Mouse (Mus musculus): Measurements from ENCODE around the gene Btbd9.

Btbd9 gene

DNA sequence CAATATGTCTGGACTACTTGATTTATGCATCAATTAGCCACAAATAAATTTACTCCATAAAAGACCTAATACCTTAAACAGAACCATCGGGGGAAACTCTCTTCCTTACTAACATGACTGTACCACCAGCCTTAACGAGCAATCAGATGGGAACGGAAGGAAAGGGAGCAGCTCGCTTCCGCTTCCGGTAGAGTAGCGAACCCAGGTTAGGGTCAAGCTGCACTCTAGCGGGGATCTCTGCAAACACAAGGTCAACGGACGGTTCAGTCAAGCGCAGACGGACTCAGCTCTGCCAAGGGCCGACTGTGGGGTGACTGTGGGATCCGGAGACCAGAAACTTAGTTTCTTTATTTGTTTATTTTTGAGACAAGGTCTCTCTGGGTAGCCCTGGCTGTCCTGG is 25.9 kb upstream of the Btbd9 start:
- DNase-seq (ENCODE audit: low spot score in 2 of 2): no peak

DNA sequence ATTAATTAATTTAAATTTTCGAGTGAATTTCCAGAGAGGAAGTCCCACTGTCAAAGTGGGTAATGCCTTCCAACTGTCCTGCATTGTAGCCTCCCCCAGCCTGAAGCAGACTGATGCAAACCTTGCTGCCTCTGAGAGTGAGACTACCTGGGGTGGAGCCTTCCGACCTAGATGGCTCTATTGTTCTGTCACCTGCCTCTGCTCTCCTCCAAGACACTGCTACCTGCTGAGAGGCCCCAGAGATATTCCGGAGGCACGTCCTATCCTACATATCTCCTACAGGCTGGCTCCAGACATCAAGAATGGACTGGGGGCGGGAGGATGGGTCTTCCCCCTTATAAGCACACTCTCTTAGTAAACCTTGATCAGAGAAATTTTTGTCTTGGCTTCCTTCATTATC is 22.0 kb upstream of the Btbd9 start:
- no peak for DNase-seq (ENCODE audit: low spot score in 2 of 2)

DNA sequence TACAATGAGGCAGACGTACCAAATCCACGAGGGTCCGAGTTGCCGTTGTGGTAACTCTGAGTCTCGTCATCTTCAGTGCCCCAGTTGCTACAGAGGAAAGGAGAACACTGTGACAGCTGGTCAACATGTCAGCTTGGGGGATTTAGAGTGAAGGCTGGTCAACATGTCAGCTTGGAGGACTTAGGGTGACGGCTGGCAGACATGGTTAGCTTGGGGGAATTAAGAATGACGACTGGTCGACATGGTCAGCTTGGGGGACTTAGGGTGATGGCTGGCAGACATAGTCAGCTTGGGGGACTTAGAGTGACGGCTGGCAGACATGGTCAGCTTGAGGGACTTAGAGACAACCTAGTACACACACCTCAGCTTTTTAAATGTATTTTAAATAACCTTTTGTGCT is 21.5 kb upstream of the Btbd9 start:
- no peak for DNase-seq (ENCODE audit: low spot score in 2 of 2)

DNA sequence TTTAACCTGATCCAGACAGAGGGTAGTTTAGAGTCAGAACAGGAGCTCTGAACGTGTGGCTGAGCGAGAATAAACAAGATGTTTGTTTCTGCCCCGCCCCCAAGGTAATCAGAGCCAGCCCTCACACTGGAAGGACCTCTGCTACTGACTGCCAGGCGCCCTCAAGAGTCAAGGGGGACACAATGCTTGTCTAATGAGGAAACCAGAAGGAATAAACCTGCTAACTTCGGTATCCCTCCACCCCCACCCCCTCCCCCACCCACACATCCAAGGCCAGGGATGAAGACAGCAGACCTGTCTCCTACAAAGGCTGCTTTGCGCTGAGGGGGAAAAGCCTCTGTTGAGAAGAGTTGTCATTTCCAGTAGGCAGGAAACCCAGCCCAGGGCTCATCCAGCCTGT is 18.6 kb upstream of the Btbd9 start:
- no peak for DNase-seq (ENCODE audit: low spot score in 2 of 2)

DNA sequence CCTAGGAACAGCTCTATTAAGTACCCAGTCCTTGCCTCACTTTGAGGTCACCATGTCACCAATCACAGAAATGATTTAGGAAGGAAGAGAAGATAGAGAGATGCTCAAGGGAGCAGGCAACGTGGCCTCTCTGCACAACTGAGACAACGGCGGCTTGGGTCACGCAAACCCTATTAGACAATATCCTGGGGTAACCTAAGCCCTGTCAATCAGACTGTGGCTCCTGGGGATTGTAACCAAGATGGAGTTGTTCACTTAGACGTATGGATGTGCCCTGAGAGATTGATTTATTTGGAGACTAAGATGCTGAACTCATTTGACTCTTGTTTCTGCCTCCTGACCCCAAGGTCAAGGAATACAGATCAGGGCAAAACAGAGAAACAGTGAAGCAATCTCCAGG is 18.1 kb upstream of the Btbd9 start:
- no peak for DNase-seq (ENCODE audit: low spot score in 2 of 2)

DNA sequence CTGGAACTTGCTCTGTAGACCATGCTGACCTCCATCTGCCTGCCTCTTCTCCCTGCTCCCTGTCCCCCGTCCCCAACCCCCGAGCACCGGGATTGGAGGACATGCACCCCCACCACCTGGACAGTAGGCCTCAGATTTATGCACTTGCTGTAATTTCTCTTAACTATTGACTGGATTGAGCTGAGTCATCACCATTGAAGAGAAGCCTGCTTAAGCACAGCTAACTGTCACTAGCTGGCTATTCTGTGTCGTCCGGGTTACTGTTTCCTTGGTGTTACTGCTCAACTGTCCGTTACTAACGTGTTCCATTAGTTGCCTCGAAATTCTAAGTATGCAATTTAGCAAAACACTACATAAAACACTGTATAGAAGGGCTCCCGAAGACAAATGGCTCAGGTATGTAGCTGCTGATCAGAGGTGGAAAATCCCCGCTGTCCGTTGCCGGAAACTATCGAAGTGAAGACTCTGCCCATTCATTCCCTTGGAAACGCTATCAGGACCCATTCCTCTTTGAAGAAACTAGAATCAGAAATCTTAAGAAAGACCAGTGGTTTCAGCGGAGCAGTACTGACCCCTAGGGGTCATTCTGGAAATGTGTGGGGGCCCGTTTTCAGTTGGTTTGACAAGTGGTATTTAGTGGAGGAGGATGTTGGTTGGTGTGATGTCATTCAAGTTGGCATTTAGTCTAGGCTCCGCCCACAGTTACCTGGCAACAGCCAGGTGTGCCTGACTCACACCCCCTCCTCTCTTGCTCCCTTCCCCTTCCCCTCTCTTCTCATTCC is 14.3 kb upstream of the Btbd9 start:
- DNase-seq (ENCODE audit: low spot score in 2 of 2): peak; percentile 54 to 72

DNA sequence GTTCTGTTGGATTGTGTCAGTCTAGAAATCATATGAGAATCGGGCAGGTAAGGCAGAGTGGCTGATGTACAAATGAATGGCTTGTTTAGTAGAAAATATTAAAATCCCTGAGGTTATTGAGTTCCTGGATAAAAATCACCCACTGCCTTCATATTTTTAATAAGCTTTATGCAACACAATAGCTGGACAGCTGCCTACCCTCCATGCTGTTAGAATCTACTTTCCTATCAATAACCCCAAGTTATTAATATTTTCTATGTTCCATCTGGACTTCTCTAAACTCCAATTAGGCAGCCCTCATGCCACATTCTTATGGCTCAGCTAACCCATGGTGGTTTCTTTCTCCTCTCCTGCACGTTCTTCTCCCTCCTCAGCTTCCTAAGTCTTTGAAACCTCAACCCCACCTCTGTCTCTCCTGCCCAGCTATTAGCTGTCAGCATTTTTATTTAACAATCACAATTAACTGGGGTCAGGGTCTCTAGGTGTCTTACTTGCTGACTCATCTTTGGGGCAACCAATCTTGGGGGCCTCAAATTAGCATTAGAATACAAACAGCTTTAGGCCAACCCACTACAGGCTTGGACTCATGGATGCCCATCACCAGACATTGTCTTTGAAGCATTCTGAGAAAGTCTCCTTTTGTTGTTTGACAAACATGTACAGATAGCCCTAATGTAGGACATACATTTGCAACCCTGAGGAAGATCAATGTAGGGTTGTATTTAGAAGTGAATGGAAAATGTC is 7.1 kb upstream of the Btbd9 start:
- no peak for DNase-seq (ENCODE audit: low spot score in 2 of 2)

DNA sequence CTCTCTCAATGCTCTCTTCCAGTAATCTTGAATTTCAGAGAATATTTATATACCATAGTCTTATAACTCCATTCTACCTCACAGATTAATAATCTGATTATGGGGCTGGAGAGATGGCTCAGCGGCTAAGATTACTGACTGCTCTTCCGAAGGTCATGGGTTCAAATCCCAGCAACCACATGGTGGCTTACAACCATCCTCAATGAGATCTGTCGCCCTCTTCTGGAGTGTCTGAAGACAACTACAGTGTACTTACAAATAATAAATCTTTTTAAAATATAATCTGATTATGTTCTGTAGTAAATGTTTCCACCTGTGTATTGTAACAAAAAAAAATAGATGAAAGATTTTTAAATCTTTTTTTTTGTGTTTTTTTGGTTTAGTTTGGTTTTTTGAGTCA is 6.0 kb upstream of the Btbd9 start:
- DNase-seq (ENCODE audit: low spot score in 2 of 2): no peak

DNA sequence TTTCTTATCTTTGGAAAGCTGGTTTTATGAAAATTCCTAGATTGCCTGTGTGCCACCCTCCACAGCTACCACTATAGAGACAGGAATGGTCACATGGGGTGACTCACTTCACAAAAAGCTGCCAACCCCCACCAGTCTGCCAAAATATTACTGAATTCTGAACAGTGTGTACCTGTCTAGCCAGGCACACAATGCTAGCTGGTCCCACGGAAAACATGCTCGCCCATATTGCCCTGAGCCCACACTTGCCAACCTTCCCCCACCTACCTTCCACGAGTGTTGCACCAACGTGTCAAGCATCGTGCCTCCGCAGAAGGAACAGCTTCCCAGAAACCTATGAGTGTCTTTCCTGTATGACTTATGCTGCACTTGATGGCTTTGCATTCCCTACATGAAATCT is 4.9 kb upstream of the Btbd9 start:
- no peak for DNase-seq (ENCODE audit: low spot score in 2 of 2)

DNA sequence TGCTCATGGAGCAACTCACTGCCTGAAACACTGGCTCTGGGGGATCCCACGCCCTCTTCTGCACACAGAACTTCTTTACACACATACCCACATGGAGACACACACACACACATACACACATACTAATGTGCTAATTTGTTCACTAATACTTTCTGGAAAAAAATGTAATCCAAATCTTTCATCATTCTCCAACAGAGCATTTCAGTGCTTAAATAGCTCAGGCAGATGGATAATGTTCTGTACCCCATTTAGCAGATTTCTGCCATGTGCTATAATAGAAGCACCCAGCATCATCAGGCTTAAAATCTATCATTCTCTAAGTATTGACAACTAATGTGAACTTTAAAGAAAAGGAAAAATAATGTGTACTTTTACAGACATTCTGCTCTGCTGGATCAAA is 4.5 kb upstream of the Btbd9 start:
- DNase-seq (ENCODE audit: low spot score in 2 of 2): no peak

DNA sequence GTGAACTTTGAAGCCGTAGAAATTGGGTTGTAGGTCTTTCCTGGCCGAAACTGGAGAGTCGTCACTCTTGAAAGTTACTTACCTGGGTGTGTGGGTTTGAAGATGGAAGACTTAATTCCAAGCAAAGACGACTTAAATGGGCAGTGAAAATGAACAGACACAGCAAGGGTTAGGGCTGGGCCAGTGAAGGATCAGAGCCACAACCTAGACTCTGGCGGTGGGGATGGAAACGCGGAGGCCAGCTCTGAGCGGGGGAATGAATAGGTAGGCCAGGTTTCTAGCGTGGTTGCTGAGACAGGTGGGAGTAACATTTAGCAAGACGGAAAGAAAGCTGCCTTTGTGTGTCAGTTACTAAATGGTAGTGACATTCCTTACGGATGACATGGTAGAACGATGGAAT is 658 bp upstream of the Btbd9 start:
- DNase-seq (ENCODE audit: low spot score in 2 of 2): peak in 1 of 2 experiments; percentile 22

DNA sequence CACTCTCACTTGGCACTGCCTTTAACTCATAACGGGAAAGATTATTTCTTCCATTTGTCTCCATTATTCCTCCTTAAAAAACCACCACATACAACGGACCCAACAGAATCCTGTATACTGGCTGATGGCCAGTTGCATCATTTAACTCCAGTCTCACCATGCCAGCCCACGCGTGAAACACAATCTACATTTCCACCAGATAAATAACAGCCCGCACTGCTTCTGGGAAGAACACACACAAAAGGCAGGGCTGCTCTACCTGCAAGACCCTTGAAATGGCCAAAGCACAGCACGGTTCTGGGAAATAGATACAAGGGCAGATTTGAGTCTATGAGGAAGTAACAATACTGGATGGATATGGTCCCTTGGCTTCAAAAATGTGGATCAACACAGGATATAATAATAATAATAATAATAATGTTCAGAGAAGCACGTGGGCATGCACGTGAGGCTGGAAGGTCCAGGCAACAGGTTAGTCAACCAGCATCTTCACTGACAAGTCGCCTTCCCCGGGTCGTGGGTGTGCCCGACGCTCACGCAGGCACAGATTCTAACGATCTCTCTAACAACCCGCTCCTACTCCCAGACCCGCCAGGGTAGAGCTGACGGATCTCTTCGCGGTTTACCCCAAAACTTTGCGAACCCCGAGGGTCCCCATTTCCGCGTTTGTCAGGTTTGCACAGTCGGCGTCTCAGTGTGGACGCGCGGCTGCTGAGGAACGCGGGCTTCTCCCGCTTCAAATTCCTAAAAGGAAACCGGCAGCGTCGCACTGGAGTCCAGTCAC is 975 bp downstream of the Btbd9 start:
- no peak for DNase-seq (ENCODE audit: low spot score in 2 of 2)

DNA sequence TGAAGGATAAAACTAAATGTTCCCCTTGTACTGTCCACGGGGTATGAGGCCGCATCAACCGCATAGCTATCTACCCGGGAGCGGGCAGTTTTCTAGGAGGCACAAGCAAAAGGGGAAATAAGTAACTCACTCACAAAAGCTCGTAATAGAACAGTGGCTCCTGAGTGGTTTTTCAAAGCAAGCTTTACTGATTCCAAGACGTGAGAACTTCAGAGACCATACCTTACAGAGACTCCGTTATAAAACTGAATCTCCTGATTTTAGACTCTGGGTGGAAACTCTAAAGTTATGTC is 1.6 kb downstream of the Btbd9 start:
- DNase-seq (ENCODE audit: low spot score in 2 of 2): no peak

DNA sequence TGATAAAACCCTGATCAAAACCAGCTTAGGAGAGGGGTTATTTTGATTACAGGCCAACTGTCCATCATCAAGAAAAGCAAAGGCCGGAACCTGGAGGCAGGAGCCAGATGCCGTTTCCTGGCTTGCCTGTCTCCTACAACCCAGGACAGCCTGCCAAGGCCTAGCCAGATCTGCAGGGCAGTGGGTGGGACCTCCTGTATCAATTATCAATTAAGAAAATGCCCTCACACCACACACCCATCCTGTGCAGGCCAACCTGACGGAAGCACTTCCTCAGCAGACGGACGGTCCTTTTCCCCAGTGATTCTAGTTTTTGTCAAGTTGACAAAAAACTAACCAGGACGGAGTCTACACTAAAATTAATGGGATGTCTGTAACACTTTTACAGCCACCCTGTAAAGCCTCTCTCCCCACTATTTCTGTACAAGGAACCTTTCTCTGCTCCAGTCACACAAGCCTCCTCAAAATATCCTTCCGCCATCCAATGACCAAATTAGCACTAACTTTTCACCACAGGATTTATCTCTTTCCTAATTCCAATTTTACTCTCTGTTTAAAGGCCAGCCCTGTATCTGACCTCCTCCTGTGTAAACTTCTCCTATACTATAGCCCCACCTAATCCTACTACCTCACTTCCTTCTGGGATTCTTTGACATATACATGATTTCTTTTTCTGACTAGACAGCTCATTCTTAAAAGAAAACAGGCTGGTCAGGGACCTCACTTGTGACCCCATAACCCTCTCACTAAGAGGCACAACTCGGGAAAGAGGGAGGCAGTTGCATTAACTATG is 2.1 kb downstream of the Btbd9 start:
- DNase-seq (ENCODE audit: low spot score in 2 of 2): no peak

DNA sequence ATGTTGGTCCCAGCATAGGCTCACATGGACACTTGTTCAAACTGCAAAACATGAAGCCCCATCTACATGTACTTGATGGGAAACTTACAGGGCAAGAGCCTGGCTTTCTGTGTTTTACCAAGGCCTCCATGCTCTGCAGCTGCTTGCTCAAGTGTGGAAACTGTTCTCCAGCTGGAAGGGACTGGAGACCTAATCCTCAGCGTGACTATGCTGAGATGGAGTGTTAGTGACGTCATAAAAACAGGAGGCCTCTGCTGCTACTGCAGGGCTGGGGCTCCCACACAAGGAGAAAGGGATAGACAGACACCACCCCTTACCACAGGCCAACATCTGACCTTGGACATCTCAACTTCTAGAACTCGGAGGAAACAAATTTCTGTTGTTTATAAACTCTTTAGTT is 5.3 kb downstream of the Btbd9 start:
- no peak for DNase-seq (ENCODE audit: low spot score in 2 of 2)

DNA sequence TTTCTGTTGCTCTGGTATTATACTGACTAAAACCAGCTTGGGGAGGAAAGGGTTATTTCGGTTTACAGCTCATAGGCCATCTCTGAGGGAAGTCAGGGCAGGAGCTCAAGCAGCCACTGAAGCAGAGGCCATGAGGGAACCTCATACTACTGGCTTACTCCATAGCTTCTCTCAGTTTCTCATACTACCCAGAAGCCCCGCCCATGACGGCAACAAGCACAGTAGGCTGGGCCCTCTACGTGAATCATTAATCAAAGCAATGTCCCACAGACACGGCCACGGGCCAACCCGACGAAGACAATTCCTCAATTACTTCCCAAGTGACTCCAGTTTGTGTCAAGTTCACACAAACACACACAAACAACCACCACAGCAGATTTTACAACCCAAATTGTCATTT is 6.1 kb downstream of the Btbd9 start:
- DNase-seq (ENCODE audit: low spot score in 2 of 2): no peak

DNA sequence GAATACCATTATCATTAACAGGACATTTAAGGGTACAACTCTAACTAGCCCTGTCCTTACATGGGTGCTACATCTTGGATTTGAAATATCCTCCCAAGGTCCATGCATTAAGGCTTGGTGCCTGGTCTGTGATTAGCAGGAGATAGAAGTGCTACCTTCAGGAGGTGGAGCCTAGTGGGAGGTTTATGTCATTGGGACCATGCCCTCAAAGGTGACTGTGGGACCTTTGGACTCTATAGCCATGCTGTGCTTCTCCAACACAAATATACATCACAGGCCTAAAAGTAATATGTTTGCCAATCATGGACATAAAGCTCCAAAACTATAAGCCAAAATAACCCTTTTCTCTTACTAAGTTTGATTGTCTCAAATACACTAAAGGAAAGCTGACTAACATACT is 7.8 kb downstream of the Btbd9 start:
- no peak for DNase-seq (ENCODE audit: low spot score in 2 of 2)

DNA sequence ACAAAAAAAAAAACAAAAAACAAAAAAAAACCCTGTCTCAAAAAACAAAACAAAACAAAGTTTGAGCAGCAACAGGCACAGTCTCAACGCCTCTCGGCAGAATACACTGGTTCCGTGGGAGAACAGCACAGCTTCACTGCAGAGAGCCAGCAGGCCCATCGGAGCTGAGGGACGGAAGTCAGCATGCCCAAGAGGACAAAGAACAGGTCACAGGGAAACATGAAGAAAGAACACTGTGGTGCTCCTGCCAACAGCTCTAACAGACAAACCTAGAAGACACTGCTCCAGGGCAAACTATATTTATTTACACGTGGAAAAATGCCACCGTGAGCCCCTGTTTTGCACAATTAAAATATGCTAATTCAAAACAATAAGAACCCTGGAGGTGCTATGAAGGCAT is 11.3 kb downstream of the Btbd9 start:
- DNase-seq (ENCODE audit: low spot score in 2 of 2): no peak

DNA sequence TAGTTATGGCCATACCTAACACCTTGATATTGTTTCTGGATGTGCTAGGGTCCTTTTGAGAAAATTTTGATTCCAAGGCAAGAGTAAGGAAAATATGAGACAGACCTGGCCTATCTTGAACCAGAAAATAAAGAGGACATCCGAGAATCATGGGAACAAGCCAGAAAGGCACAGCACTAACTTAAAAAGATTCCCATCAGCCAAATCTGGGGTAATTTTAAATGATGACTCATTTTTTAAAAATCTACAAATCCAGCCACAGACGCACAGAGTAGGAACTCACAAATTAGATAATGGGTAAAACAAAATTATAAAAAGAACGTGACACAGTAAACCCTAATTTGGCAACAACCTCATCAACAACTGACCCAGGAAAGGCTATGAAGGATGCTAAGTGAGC is 11.9 kb downstream of the Btbd9 start:
- DNase-seq (ENCODE audit: low spot score in 2 of 2): no peak

DNA sequence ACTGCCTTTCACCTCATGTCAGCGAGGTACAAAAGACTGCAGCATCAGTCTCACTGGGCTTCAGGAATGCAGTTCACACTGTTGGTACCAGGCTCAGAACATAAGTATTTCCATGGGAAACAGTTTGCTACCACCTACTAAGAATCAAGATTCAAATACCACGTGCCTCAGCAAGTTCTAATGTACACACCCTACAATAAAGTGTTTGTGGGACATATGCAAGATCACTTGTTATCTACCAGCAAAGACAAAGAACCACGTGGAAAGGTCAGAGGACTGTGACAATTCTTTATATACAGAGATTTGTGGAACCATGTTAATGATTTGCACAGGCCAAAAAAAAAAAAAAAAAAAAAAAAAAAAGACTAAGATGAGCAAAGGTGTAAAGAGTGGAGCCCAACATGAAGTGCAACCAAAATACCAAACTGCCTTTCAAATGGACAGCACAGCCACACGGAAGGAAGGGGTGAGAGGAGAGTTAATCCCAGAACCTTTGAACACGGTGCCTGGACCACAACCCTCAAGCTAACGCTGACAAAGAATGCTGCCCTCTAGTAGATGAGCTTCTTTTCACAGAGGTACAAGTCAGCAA is 12.7 kb downstream of the Btbd9 start:
- DNase-seq (ENCODE audit: low spot score in 2 of 2): no peak

DNA sequence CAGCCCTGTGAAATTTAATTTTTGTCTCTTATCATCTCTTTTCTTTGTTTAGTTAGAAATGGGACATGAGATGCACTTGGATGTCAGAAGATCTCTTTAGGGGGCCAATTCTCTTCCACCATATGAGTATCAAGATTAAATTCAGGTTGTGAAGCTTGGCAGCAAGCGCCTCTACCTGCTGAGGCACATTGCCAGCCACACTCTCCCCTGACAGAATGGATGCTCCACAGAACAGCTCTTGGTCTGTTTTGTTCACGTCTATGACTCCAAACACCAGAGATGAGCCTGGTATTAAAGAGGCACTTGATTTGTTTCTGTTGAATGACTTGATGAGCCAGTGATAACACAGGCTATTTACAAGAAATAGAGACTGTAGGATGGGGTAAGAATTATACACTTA is 13.5 kb downstream of the Btbd9 start:
- DNase-seq (ENCODE audit: low spot score in 2 of 2): peak in 1 of 2 experiments; percentile 11

DNA sequence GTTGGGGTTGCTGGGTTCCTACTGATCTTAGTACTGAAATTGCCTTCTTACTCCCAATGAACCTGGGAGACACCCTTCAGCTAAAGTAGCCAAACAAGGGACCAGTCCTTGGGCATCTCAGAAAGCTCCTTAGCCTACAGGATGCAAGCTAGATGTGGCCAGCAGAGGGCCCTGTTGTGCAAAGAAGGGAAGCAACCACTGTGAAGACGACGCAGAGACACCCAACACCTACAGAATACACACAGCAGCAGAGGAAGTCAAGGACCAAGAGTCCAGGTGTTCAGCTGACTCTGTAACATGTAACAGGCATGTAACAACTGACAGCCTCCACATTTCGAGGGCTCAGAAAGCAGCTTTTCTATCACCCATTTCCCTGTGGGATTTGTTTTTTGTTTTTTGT is 16.8 kb downstream of the Btbd9 start:
- peak in 1 of 2 experiments; percentile 45 for DNase-seq (ENCODE audit: low spot score in 2 of 2)
